Mouse (Mus musculus) heart, embryonic 11.5 days (tissue): Measurements from ENCODE around the gene Stk39. TPM values are rescaled to one million over a fixed set of nuclear protein-coding genes. Genes with fewer than 3 reads are reported as not detected.

Experiments
- ATAC-seq: fragments of 200-750 bp; cut with Nextera tagmentation; replicated peaks from 2 replicates; pipeline ENCODE4 v1.8.0; 2017; ENCODE audit warnings: moderate library complexity; ENCODE audit not compliant: insufficient number of reproducible peaks, low FRiP score, low TSS enrichment
- H3K27ac ChIP-seq: fragments of 300-500 bp; sonication (generic); 2 replicates; pipeline ENCODE4 v1.5.1; 2014; ENCODE audit warnings: mild to moderate bottlenecking, low read depth, low read length
- H3K27me3 ChIP-seq: fragments of 300-500 bp; sonication (generic); 2 replicates; pipeline ENCODE4 v1.6.1; 2014; ENCODE audit warnings: mild to moderate bottlenecking, low read length, mixed read lengths; ENCODE audit not compliant: control insufficient read depth, insufficient read depth
- H3K36me3 ChIP-seq: fragments of 300-500 bp; sonication (generic); 2 replicates; pipeline ENCODE4 v1.6.1; 2014; ENCODE audit warnings: mild to moderate bottlenecking, low read length, moderate library complexity, mixed read lengths; ENCODE audit not compliant: control insufficient read depth, insufficient read depth
- H3K4me1 ChIP-seq: fragments of 300-500 bp; sonication (generic); 2 replicates; pipeline ENCODE4 v1.6.1; 2014; ENCODE audit warnings: low read length; ENCODE audit not compliant: control insufficient read depth, insufficient read depth
- H3K4me2 ChIP-seq: fragments of 300-500 bp; sonication (generic); 2 replicates; pipeline ENCODE4 v1.6.1; 2014; ENCODE audit warnings: mild to moderate bottlenecking, moderate library complexity
- H3K4me3 ChIP-seq: fragments of 300-500 bp; sonication (generic); 2 replicates; pipeline ENCODE4 v1.5.1; 2014; ENCODE audit warnings: low read depth, low read length
- H3K9ac ChIP-seq: fragments of 300-500 bp; sonication (generic); 2 replicates; pipeline ENCODE4 v1.6.1; 2014; ENCODE audit warnings: mild to moderate bottlenecking, low read depth, low read length, moderate library complexity
- H3K9me3 ChIP-seq: fragments of 300-500 bp; sonication (generic); replicated peaks from 2 replicates; pipeline ENCODE4 v1.6.1; 2016; ENCODE audit warnings: low read length; ENCODE audit not compliant: control insufficient read depth
- WGBS: fragments of 180-500 bp; shearing (Covaris S2); extraction: QIAGEN DNeasy Blood & Tissue Kit; methylation state at CpG from one replicate; pipeline ENCODE4 v1.1.7; 2014; ENCODE audit not compliant: insufficient replicate concordance; 5-methylcytosine and 5-hydroxymethylcytosine counted together
- polyA plus RNA-seq: library from polyadenylated mRNA; unstranded; fragments of >200 nt; fragmentation: Nextera tagmentation; extraction: Ambion mirVana; gene quantifications from 2 replicates; pipeline ENCODE4 v1.2.1, GENCODE M21; 2014

The Stk39 gene
- polyA plus RNA-seq, 1 experiment from 2014 or later = 58.3 TPM

DNA sequence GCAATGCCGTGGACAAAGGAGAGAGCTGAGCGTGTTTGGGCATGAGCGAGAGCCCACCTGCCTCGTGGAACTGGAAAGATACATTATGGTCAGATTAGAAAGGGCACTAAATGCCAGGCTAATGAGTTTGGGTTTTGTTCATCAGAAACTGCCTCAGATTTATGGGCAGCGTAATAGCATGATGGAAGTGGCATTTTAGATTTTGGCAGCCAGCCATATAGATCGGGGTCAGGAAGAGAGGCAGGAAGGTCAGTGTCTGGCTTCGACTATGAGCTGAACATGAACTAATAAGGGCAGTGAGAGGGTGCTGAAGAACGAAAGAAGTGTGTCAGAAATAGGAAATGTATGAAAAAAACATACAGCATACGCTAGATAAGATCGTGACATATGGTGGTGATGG, 300.8 kb downstream of the Stk39 start:
- no peak overlapping the region for H3K27ac ChIP-seq
- H3K36me3 ChIP-seq = no peaks in the 10 kb centered on the region
- H3K4me1 ChIP-seq = no peaks in the 10 kb centered on the region
- no peaks in the 10 kb centered on the region for H3K9me3 ChIP-seq
- no peaks in the 10 kb centered on the region for H3K27me3 ChIP-seq
- H3K4me3 ChIP-seq = no peak overlapping the region
- no peak overlapping the region for H3K4me2 ChIP-seq
- no peak for ATAC-seq
- 67% methylated on average over 10 of the region's 10 CpGs for WGBS
- H3K9ac ChIP-seq = no peak overlapping the region

DNA sequence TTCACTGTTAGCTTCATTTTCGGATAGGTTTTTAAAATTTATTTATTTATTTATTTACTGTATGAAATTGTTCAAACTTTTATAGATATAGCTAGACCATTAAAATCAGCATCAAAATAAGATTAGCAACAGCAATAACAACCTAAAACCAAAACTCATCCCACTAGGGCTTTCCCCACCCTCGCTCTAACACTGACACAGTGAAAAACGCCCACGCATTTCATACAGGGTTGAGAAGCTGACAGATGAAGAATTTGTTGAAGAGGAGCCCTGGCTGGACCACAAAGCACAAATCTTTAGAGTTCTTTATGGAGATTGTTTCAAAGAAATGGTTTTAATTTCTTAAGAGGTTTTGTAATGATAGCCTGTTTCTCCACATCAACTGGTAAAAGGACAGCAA, 310.1 kb downstream of the Stk39 start:
- no peak for ATAC-seq
- no peak overlapping the region for H3K4me3 ChIP-seq
- H3K9ac ChIP-seq = no peak overlapping the region
- no peaks in the 10 kb centered on the region for H3K27me3 ChIP-seq
- no peaks in the 10 kb centered on the region for H3K9me3 ChIP-seq
- H3K4me2 ChIP-seq = no peak overlapping the region
- no peaks in the 10 kb centered on the region for H3K36me3 ChIP-seq
- WGBS = 87% methylated on average over 4 of the region's 4 CpGs
- H3K4me1 ChIP-seq = no peaks in the 10 kb centered on the region
- no peak overlapping the region for H3K27ac ChIP-seq

DNA sequence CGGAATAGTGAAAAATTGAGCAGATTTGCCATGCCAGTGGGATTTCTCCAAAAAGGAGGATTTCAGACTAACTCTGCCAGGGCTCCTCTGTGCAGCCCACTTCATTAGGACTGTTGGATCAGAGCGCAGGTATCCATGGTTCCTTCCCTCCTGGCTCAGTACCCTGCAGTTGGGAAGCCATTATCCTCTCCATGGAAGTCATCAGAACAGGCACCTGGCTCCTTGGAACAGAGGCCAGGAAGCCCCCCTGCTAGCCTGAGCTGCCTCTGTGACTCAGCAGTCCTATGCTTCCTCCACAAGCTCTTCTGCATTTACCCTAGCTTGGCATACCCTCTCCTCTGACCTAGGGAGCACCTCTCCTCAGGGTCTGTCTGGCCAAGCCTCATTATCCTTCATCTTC, 311.5 kb downstream of the Stk39 start:
- Histone ChIP-seq H3K27me3 (no peaks in the 10 kb centered on the region), H3K4me2 (no peak overlapping the region), H3K4me3 (no peak overlapping the region), H3K9ac (no peak overlapping the region), H3K4me1 (no peaks in the 10 kb centered on the region), H3K27ac (no peak overlapping the region), H3K36me3 (no peaks in the 10 kb centered on the region), H3K9me3 (no peaks in the 10 kb centered on the region)
- no peak for ATAC-seq
- WGBS = 79% methylated on average over 2 of the region's 2 CpGs

Other genes starting within 250 kb of the Stk39 start
- gene 4933409G03Rik, start 110.1 kb upstream of the Stk39 start, polyA plus RNA-seq = not detected in 2 replicates
- not detected in 2 replicates for gene 4932414N04Rik, start 184.2 kb upstream of the Stk39 start, polyA plus RNA-seq